Mouse (Mus musculus): ENCODE measurements at regions not wholly inside any gene's neighbourhood (a gene's known extent, or its start where the extent isn't known, plus 50 kb on each side); places are given as distances from the start of the nearest gene placed in this dataset.

- no peaks in the 10 kb centered on the region for H3K79me2 ChIP-seq (ENCODE audit: inconsistent target)
- 91% methylated on average over 1 of the region's 1 CpGs for WGBS (ENCODE audit: missing documents)
- H3K36me3 ChIP-seq (ENCODE audit: inconsistent target), result no peaks in the 10 kb centered on the region
- H3K4me3 ChIP-seq (ENCODE audit: inconsistent target), result no peak overlapping the region
- H3K27ac ChIP-seq, result no peak overlapping the region
Observed at GRCm38 (mm10) chr13:119039616-119040015, 370.0 kb downstream of the Fgf10 start.

DNA sequence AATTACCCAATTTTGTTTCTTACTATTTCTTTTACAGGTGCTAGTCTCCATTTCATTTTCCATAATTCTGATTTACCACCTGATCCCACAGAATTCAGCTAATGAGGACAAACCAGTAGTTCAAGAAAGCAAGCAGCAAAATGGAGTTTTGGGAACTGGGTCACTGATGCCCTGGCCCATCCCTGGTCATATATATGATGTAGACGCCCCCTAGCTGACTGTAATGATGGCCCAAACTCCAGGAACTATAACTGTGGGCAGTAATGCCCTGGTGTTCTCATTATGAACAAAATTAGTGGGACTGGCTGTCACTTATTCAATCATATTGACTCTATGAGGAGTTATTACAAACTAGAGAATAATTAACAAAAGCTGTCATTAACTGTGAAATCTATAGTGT, 375.5 kb downstream of the Fgf10 start:
- 83% methylated on average over 1 of the region's 1 CpGs for whole genome bisulfite sequencing (ENCODE audit: missing documents)
- H3K4me3 ChIP-seq (ENCODE audit: inconsistent target), result no peak overlapping the region
- H3K36me3 ChIP-seq (ENCODE audit: inconsistent target), result no peaks in the 10 kb centered on the region
- H3K79me2 ChIP-seq (ENCODE audit: inconsistent target), result no peaks in the 10 kb centered on the region
- no peak overlapping the region for H3K27ac ChIP-seq

DNA sequence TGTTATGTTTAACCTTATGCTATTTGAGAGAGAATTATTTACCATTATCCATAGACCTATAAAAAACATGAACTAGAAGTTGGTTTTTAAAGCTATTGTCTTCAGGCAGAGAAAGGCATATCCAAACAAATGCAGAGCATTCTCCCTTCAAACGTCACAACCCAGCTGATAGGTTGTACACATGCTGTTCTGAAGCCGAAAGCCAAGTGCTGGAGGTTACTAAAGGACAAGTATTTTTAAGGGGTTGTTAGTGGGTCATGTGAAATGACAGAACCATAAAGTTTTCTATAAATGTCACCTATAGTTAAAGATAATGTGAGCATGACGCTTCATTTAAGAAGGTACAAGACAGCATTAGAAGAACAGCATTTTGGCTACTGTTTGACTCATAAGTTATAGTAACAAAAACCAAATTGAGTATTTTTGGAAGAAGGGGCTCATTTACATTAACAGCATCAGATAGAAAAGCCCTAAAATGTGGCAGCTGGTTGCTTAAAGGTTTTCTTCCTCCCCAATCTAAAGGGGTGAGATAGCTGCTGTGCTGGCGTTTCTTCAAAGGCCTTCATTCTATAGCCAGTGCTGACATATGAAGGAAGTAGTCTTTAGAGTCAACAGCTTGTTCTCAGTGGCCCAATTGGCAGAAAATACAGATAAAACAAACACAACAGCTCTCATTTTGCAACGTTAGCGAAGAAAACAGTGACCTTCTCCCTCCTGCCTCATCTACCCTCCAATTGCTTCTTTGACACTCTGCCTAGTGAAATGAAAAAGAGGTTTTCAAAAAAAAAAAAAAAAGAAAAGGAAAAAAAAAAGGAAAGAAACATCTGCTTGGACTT, 359.4 kb upstream of the Paip1 start:
- Histone ChIP-seq H3K79me2 (ENCODE audit: inconsistent target) (no peaks in the 10 kb centered on the region), H3K27ac (no peak overlapping the region), H3K4me3 (ENCODE audit: inconsistent target) (no peak overlapping the region), H3K36me3 (ENCODE audit: inconsistent target) (no peaks in the 10 kb centered on the region)
- WGBS (ENCODE audit: missing documents), result 81% methylated on average over 6 of the region's 6 CpGs

DNA sequence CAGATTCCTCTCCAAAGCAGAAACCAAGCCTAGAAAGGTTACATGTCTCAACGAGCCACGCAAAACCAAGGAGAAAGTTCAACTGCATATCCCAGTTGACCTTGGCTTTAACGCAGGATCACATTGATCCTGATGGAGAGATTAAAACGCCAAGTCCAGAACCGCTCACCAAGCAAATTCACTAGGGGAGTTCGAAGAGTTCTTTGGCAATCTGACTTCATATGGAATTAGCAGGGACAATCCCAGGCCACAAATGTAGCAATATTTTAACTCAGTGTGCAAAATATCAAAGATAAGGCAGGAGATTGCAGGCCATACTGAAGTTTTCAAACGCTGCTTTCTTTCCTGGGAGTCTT, 358.8 kb upstream of the Paip1 start:
- WGBS (ENCODE audit: missing documents), result 88% methylated on average over 7 of the region's 7 CpGs
- H3K36me3 ChIP-seq (ENCODE audit: inconsistent target), result no peaks in the 10 kb centered on the region

GRCm38 (mm10) chr13:119079243-119079642, 349.2 kb upstream of the Paip1 start:
- no peaks in the 10 kb centered on the region for H3K79me2 ChIP-seq (ENCODE audit: inconsistent target)
- WGBS (ENCODE audit: missing documents), result 91% methylated on average over 4 of the region's 4 CpGs

More for the DNA sequence above, 358.8 kb upstream of the Paip1 start:
- H3K4me3 ChIP-seq (ENCODE audit: inconsistent target), result no peak overlapping the region
- no peak overlapping the region for H3K27ac ChIP-seq
- no peaks in the 10 kb centered on the region for H3K79me2 ChIP-seq (ENCODE audit: inconsistent target)

DNA sequence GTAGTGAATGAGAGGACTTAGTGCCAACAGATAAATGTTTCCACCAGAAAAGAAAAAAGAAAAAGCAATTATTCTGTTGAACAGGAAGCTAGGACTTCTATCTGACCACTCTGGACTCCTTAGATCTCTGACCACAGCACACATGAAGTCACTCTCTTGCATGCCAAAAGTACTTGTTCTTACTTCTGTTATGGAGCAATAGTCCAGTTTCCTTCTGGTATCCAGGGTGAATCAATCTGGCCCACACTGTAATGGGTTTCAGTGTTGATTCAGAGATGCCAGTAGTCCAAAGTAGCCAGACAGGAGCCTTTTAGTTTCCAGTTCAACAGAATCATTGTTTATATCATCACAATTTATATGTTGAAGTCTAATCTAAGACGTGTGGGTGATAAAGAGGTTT, 346.7 kb upstream of the Paip1 start:
- Histone ChIP-seq H3K79me2 (ENCODE audit: inconsistent target) (no peaks in the 10 kb centered on the region), H3K36me3 (ENCODE audit: inconsistent target) (no peaks in the 10 kb centered on the region), H3K27ac (no peak overlapping the region), H3K4me3 (ENCODE audit: inconsistent target) (no peak overlapping the region)
- WGBS (ENCODE audit: missing documents), result 73% methylated on average over 1 of the region's 1 CpGs

More at GRCm38 (mm10) chr13:119079243-119079642, 349.2 kb upstream of the Paip1 start:
- no peak overlapping the region for H3K27ac ChIP-seq
- H3K36me3 ChIP-seq (ENCODE audit: inconsistent target), result no peaks in the 10 kb centered on the region
- no peak overlapping the region for H3K4me3 ChIP-seq (ENCODE audit: inconsistent target)

- Histone ChIP-seq H3K79me2 (ENCODE audit: inconsistent target) (no peaks in the 10 kb centered on the region), H3K27ac (no peak overlapping the region), H3K4me3 (ENCODE audit: inconsistent target) (no peak overlapping the region), H3K36me3 (ENCODE audit: inconsistent target) (no peaks in the 10 kb centered on the region)
- whole genome bisulfite sequencing (ENCODE audit: missing documents), result 93% methylated on average over 3 of the region's 3 CpGs
Observed at GRCm38 (mm10) chr13:119117906-119118305, 310.5 kb upstream of the Paip1 start.

- Histone ChIP-seq H3K4me3 (ENCODE audit: inconsistent target) (no peak overlapping the region), H3K27ac (no peak overlapping the region)
- 77% methylated on average over 1 of the region's 1 CpGs for WGBS (ENCODE audit: missing documents)
Observed at GRCm38 (mm10) chr13:119118382-119118781, 310.0 kb upstream of the Paip1 start.

GRCm38 (mm10) chr13:119140436-119140835, 288.0 kb upstream of the Paip1 start:
- Histone ChIP-seq H3K27ac (no peak overlapping the region), H3K4me3 (ENCODE audit: inconsistent target) (no peak overlapping the region), H3K79me2 (ENCODE audit: inconsistent target) (no peaks in the 10 kb centered on the region), H3K36me3 (ENCODE audit: inconsistent target) (no peaks in the 10 kb centered on the region)
- WGBS (ENCODE audit: missing documents), result 96% methylated on average over 2 of the region's 2 CpGs

More at GRCm38 (mm10) chr13:119118382-119118781, 310.0 kb upstream of the Paip1 start:
- Histone ChIP-seq H3K36me3 (ENCODE audit: inconsistent target) (no peaks in the 10 kb centered on the region), H3K79me2 (ENCODE audit: inconsistent target) (no peaks in the 10 kb centered on the region)

- Histone ChIP-seq H3K27ac (no peak overlapping the region), H3K79me2 (ENCODE audit: inconsistent target) (no peaks in the 10 kb centered on the region), H3K4me3 (ENCODE audit: inconsistent target) (no peak overlapping the region), H3K36me3 (ENCODE audit: inconsistent target) (no peaks in the 10 kb centered on the region)
- WGBS (ENCODE audit: missing documents), result 20% methylated on average over 1 of the region's 1 CpGs
Observed at GRCm38 (mm10) chr13:119143351-119143750, 285.1 kb upstream of the Paip1 start.

- H3K27ac ChIP-seq, result no peak overlapping the region
- H3K4me3 ChIP-seq (ENCODE audit: inconsistent target), result no peak overlapping the region
- WGBS (ENCODE audit: missing documents), result 62% methylated on average over 4 of the region's 4 CpGs
- no peaks in the 10 kb centered on the region for H3K36me3 ChIP-seq (ENCODE audit: inconsistent target)
- H3K79me2 ChIP-seq (ENCODE audit: inconsistent target), result no peaks in the 10 kb centered on the region
Observed at GRCm38 (mm10) chr13:119145713-119146112, 282.7 kb upstream of the Paip1 start.

- WGBS (ENCODE audit: missing documents), result 82% methylated on average over 3 of the region's 3 CpGs
Observed at GRCm38 (mm10) chr13:119147701-119148100, 280.7 kb upstream of the Paip1 start.

DNA sequence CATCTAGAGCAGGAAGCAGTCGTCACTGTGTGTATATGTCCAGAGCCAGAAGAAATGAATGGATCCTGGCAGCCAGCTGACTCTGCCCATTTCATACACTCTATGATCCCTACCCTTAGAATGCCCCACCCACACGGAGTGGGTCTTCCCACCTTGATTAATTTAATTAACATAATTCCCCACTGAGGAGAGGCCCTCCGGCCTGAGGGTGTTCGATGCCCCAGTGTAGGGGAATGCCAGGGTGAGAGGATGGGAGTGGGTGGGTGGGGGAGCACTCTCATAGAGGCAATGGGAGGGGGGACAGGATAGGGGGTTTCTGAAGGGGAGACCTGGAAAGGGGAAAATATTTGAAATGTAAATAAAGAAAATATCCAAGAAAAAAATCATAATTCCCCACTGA, 279.3 kb upstream of the Paip1 start:
- H3K36me3 ChIP-seq (ENCODE audit: inconsistent target), result no peaks in the 10 kb centered on the region
- H3K4me3 ChIP-seq (ENCODE audit: inconsistent target), result no peak overlapping the region
- WGBS (ENCODE audit: missing documents), result 84% methylated on average over 4 of the region's 4 CpGs
- H3K79me2 ChIP-seq (ENCODE audit: inconsistent target), result no peaks in the 10 kb centered on the region
- H3K27ac ChIP-seq, result no peak overlapping the region

More at GRCm38 (mm10) chr13:119147701-119148100, 280.7 kb upstream of the Paip1 start:
- Histone ChIP-seq H3K36me3 (ENCODE audit: inconsistent target) (no peaks in the 10 kb centered on the region), H3K79me2 (ENCODE audit: inconsistent target) (no peaks in the 10 kb centered on the region), H3K4me3 (ENCODE audit: inconsistent target) (no peak overlapping the region), H3K27ac (no peak overlapping the region)

- 83% methylated on average over 4 of the region's 4 CpGs for WGBS (ENCODE audit: missing documents)
Observed at GRCm38 (mm10) chr13:119150847-119151548, 277.4 kb upstream of the Paip1 start.

DNA sequence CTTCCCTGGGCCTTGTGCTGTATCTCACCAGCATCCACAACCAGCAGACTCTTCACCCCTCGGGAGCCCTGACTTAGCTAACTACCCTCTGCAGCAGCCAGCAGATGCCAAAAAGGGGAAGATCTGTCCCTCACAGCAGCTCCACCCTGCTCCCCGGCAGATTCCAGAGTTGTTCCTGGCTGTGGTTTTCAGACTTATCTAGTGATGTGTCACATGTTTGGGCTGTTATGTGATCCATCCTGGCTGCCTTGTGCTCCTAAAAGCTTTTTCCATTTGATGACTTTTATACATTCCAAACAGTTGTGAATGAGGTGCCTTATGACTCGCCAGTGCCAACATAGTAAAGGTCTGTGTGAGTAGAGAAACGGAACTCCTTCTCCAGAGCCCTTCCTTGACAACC, 250.6 kb upstream of the Paip1 start:
- 69% methylated on average over 4 of the region's 4 CpGs for WGBS (ENCODE audit: missing documents)
- no peaks in the 10 kb centered on the region for H3K36me3 ChIP-seq (ENCODE audit: inconsistent target)
- no peak overlapping the region for H3K27ac ChIP-seq

More at GRCm38 (mm10) chr13:119150847-119151548, 277.4 kb upstream of the Paip1 start:
- no peaks in the 10 kb centered on the region for H3K36me3 ChIP-seq (ENCODE audit: inconsistent target)
- H3K4me3 ChIP-seq (ENCODE audit: inconsistent target), result no peak overlapping the region
- no peak overlapping the region for H3K27ac ChIP-seq
- H3K79me2 ChIP-seq (ENCODE audit: inconsistent target), result no peaks in the 10 kb centered on the region

More for the DNA sequence above, 250.6 kb upstream of the Paip1 start:
- Histone ChIP-seq H3K79me2 (ENCODE audit: inconsistent target) (no peaks in the 10 kb centered on the region), H3K4me3 (ENCODE audit: inconsistent target) (no peak overlapping the region)
